ENCODE assay signal across 8 mouse cellular contexts in the genomic region with DNA sequence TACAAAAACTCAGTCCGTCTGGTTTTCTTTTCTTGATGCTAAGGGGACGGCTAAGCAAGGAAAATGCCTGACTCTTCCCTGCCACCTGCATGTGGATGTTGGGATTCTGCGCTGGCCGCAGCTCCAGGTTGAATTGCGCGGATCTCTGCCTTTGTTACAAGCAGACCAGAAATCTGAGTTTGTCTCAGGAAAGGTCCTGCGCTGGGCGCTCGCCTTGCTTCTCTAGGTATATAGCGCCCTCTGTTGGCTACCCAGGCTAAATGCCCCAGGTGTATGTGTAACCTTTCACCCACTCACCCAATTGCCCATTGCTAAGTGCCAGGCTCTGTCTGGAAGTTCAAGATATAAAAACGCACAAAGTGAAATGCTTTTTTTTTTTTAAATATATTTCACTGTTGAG. TPM values are rescaled to one million over a fixed set of nuclear protein-coding genes. Genes with fewer than 3 reads are reported as not detected.
DNase-seq lines count a peak whose midpoint lies in the region; ATAC-seq lines count a peak whose summit lies in the region.

No protein-coding gene starts in this region.

- peak; percentile 88 for DNase-seq in heart, adult 11 months
- no peak for DNase-seq in heart, embryonic 10.5 days (ENCODE audit: low spot score)
- peak; percentile 64 for DNase-seq in adrenal gland, adult 8-10 months
- DNase-seq in embryonic facial prominence, embryonic 10.5 days (ENCODE audit: low spot score) = peak; percentile 69
- DNase-seq in heart, postnatal 36 days = peak; percentile 60 to 62
- DNase-seq in layer of hippocampus, postnatal 25 days (ENCODE audit: extremely low spot score in 1 of 2, low spot score in 1 of 2) = peak; percentile 22 to 54

- no peak overlapping the region for H3K4me3 ChIP-seq in heart, embryonic 10.5 days
- H3K4me3 ChIP-seq in embryonic facial prominence, embryonic 10.5 days = no peak overlapping the region
- no peak overlapping the region for H3K4me3 ChIP-seq in stomach, embryonic 14.5 days (ENCODE audit: low read depth, low read length)

- H3K4me2 ChIP-seq in stomach, embryonic 14.5 days (replicated peaks; ENCODE audit: low read depth, low read length) = no peak overlapping the region

- no peaks in the 10 kb centered on the region for H3K27me3 ChIP-seq in heart, embryonic 10.5 days (ENCODE audit: insufficient read depth, poor library complexity, severe bottlenecking)
- H3K27me3 ChIP-seq in embryonic facial prominence, embryonic 10.5 days (replicated peaks; ENCODE audit: low read depth, poor library complexity, severe bottlenecking) = no peaks in the 10 kb centered on the region
- H3K27me3 ChIP-seq in stomach, embryonic 14.5 days (ENCODE audit: control insufficient read depth, insufficient read depth, low read length) = no peaks in the 10 kb centered on the region

- H3K36me3 ChIP-seq in heart, embryonic 10.5 days = no peaks in the 10 kb centered on the region
- H3K36me3 ChIP-seq in embryonic facial prominence, embryonic 10.5 days (replicated peaks) = no peaks in the 10 kb centered on the region
- H3K36me3 ChIP-seq in stomach, embryonic 14.5 days (ENCODE audit: control insufficient read depth, insufficient read depth, low read length) = no peaks in the 10 kb centered on the region

- no peak overlapping the region for H3K9ac ChIP-seq in stomach, embryonic 14.5 days (replicated peaks; ENCODE audit: low read depth, low read length)

- H3K9me3 ChIP-seq in heart, embryonic 10.5 days = no peaks in the 10 kb centered on the region
- no peaks in the 10 kb centered on the region for H3K9me3 ChIP-seq in embryonic facial prominence, embryonic 10.5 days
- no peaks in the 10 kb centered on the region for H3K9me3 ChIP-seq in stomach, embryonic 14.5 days (ENCODE audit: control insufficient read depth, low read depth, low read length)

- H3K27ac ChIP-seq in heart, embryonic 10.5 days = no peak overlapping the region
- no peak overlapping the region for H3K27ac ChIP-seq in embryonic facial prominence, embryonic 10.5 days (replicated peaks)
- no peak overlapping the region for H3K27ac ChIP-seq in stomach, embryonic 14.5 days (ENCODE audit: low read length)

- WGBS in heart, embryonic 10.5 days = 31% methylated on average over 11 of the region's 11 CpGs
- WGBS in embryonic facial prominence, embryonic 10.5 days = 45% methylated on average over 11 of the region's 11 CpGs
- 32% methylated on average over 11 of the region's 11 CpGs for WGBS in stomach, embryonic 14.5 days

- intact Hi-C loops in heart, postnatal 36 days (cut with DNase I) = loop anchor here (1.0 kb wide), 3 partner anchors 119 to 342 kb away; no protein-coding TSS in a partner anchor

- peak; percentile 82 for ATAC-seq in megakaryocyte, adult 5-6 weeks (ENCODE audit: poor library complexity, severe bottlenecking)
- ATAC-seq in stomach, embryonic 14.5 days (ENCODE audit: insufficient number of reproducible peaks, insufficient read depth, low FRiP score, low read depth) = peak; percentile 62; the same call in 1 of the 2 replicates

- H3K4me1 ChIP-seq in heart, embryonic 10.5 days = no peaks in the 10 kb centered on the region
- no peaks in the 10 kb centered on the region for H3K4me1 ChIP-seq in embryonic facial prominence, embryonic 10.5 days
- 0 out of 2 replicates have a peak, but pooled peaks cover 4% of the 10 kb centered on the region for H3K4me1 ChIP-seq in stomach, embryonic 14.5 days (ENCODE audit: control insufficient read depth, insufficient read depth, low read length)

RNA-seq across cellular contexts. Expression of gene Slc7a1, which starts 51.2 kb away (rescaled TPM):
- polyA plus RNA-seq in heart, embryonic 10.5 days (2016; fragmentation: Nextera tagmentation; extraction: Ambion mirVana) = 23.3 and 24.9 TPM in 2 replicates
- total RNA-seq in adrenal gland, adult 8-10 months (2022) = 100 to 1,000 TPM in 2 of 4 experiments, 10 to 100 TPM in 2; 86.6 to 129 (median 106) TPM
- 13.0 and 13.5 TPM in 2 replicates for polyA plus RNA-seq in embryonic facial prominence, embryonic 10.5 days (2016; fragmentation: Nextera tagmentation; extraction: Ambion mirVana)
- total RNA-seq in heart, postnatal 36 days (2021) = 10 to 100 TPM in 1 of 2 experiments, 1 to 10 TPM in 1; 9.3 to 20.3 TPM
- 10 to 100 TPM; 27.8 to 30.6 TPM for total RNA-seq in layer of hippocampus, postnatal 25 days (2021)
- 17.2 and 18.6 TPM in 2 replicates for total RNA-seq in megakaryocyte, adult 5-6 weeks (2015)
- total RNA-seq in megakaryocyte, adult 5-6 weeks (2017) = 7.6 and 12.3 TPM in 2 replicates
- 31.8 and 38.5 TPM in 2 replicates for polyA plus RNA-seq in stomach, embryonic 14.5 days (2014; fragmentation: Nextera tagmentation; extraction: Ambion mirVana)
